Mouse (Mus musculus): ENCODE data around the gene Gstk1.

Gstk1 gene

DNA sequence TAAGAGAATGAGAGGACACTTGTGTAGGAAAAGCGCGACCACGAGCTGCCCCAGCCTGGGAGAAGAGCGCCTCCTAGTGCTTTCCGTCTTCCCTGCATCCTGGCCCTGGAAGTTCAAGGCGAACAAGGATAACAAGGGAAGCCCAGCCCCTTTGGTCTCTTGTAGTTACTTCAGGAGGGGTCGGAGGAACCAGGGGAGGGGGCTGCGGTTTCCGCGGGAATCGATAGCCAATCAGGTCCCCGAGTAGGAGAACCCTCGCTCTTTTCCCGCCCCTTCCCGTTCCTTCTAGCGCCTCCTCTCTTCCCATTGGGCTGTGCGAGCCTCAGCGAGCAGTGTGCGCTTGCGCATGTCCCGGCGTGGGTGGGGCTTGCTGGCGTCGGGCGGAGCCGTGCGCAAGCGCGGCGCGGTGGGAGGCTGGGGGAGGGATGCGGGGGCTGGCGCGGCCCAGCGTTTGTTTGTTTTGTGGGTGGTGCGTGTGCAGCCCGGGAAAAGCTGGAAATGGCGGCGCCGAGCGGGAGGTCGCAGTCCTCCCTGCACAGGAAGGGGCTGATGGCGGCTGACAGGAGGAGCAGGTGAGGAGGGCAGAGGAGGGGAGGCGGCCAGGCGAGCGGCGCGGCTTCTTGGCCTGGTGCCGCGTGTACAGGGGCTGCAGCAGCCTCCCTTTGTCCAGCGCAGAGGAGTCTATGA is 19.0 kb downstream of the Gstk1 start, which contains the start of gene Casp2:
TSS of gene Casp2 (plus strand) at position 360 of the 687 bp plus-strand sequence.
- in situ Hi-C loops (cut with MboI, MseI) = loop anchor here (5.0 to 25.0 kb wide), 5 partner anchors 37 to 1152 kb away; partner anchors contain the start of gene Fam131b (in 1 of the 2)

DNA sequence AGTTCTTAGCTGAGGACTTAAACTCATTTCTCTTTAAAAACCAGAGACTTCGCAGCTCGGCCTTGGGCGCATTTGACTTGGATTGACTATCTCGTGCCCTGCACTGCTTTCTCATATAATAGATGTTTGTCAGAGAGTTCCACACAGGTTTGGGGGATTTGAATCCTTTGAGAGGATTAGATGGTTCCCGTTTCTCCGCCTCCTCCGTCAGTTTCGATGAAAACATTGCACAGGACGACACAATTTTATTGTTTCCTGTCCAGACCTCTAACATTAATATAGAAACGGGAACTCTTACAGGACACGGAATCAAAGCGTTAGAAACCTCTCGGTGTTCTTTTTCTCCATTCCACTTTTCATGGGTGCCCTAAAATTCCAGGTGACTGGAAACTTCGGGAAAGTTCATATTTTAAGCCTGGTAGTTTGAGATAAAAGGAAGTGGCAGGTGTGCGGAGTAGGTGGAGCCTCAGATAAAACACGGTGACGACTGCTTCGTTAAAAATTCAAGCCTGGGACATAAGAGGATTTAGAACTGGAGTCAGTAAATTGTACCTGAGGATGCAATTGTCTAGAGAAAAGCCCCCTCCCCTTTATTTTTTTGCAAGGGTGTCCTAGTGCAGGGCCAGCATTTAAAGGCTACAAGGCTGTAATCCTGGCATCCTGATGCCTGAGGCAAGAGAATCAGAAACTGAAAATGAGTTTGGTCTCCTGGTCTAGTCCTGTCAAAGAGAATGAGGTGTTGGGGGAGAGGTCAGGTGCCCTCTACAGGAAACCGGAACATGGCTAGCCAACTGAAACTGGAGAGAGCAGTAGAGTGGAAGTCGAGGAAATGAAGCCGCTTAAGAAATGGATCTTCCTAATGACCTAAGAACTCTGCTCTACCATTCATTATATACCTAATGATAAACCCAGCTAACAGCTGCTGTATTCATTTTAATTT is 19.9 kb downstream of the Gstk1 start:
- in situ Hi-C loops (cut with MboI, MseI) = loop anchor here (5.0 to 25.0 kb wide), 3 partner anchors 59 to 1153 kb away; partner anchors contain the start of gene Fam131b (in 1 of the 2)

DNA sequence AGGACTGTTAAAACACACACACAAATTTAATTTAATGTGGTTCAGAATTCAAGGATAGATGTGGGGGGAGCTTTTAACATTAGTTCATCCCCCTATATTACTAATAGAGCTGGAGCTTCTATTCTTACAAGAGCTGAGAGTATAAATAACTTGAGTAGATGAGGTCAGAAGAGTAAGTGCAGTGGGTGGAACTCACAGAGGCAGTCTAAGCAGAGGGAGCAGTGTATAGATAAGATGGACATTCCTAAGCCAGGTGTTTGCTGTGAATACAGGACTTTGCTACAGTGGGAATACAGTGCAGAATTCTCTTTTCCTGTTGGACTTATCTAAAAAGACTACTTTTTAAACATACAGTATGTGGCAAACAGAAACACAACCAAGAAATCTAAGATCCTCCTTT is 25.1 kb downstream of the Gstk1 start:
- in situ Hi-C loops (cut with MboI, MseI) = loop anchor here (25.0 kb wide), 1 partner anchor 1159 kb away; no protein-coding TSS in a partner anchor

DNA sequence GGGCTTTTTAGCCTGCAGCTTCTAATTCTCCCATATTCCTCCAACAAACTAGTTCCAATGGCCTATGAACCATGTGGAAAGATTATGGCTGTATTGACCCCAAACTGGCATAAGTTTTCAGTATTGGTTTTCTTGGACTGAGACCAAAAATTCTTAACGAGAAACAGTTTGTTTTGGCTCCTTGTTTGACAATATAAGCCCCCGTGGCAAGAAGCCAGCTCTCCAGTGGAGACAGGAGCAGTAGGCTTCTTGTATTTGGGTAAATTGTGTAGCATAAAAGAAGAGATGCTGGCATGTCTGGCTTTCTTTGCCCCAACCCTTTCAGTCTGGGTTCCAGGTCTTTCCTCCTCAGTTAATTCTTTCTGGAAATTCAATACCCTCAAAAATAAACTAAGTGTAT is 30.4 kb downstream of the Gstk1 start:
- in situ Hi-C loops (cut with MboI, MseI) = no loop called here

DNA sequence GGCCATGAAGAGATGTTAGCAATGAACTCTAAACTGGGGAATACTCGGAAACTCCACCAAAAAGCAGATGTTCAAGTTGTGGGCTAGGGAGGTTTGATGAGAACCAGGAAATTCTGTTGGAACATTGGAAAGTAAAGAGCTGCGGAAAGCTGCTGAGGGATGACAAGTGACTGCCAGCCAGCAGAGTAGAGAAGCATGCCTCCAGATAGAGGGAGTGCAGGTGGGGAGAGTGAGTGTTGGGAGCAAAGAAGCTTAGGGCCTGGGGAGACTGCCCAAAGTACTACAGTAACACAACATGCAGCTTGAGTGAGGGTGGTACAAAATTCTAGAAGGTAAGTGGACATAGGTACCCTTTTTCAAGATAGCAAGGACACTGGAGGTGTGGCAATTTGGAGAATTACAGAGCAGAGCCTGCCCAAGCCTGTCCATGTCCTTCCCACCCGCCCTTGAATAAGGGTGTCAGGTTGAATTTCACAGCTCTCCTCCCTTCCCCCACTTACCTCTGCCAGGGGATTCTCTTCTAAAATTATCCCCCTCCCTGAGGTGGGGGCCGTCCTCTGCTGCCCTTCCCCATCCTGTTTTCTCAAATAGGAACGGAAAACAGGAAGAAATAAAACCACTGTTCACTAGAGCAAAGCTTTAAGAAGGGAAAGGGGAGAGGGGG is 37.3 kb downstream of the Gstk1 start:
- in situ Hi-C loops (cut with MboI, MseI) = no loop called here

DNA sequence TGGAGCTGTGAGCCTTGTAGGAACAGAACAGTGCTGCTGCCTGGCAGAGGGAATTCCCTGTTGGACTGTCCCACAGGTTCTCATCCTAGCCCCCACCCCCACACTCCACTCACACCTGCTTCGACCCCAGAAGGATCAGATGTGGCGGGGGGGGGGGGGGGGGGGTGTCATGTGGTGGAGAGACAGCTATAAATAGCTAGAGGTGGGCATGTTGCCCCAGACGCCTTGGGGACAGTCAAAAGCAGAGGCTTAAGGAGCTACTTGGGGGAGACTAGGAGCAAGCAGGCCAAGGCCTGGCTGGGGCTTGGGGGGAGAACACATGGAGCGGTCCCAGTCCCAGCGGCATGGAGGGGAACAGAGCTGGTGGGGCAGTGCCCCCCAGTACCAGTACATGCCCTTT is 40.7 kb downstream of the Gstk1 start, which contains the start of gene Clcn1:
TSS of gene Clcn1 (plus strand) at position 238 of the 400 bp plus-strand sequence.
- in situ Hi-C loops (cut with MboI, MseI) = no loop called here

DNA sequence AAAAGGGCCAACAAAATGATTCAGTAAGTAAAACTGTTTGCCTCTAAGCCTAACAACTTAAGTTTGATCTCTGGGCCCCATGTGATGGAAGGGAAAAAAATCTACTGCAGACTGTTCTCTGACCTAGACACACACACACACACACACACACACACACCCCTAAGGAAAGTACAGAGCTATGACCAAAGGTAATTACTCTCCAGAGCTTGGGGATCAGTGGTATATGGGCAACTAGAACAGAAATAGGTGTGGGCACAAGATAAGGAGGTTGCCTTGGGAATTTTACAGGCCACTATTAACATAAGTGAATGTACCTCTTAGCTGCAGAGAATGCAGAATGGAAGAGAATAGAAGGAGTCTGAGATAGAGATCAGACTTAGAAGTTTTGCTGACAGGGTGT is 41.8 kb downstream of the Gstk1 start:
- in situ Hi-C loops (cut with MboI, MseI) = no loop called here

DNA sequence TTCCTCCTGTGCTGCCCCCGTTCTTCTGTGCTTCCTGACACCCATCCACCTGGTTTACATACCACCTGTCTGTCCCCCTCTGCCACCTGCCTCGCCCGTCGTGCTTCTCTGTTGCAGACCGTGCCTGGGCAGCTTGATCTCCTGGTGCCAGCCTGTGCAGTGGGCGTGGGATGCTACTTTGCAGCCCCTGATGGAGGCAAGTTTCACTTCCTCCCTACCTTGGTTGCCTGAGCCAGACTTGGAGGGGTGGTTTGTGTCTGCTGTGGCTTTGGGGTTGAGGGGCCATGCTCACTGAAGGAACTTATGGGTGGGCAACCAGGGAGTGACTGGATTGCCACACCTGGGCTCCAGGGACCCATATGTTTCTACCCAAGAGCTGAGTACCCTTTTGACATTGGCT is 47.6 kb downstream of the Gstk1 start:
- in situ Hi-C loops (cut with MboI, MseI) = no loop called here

DNA sequence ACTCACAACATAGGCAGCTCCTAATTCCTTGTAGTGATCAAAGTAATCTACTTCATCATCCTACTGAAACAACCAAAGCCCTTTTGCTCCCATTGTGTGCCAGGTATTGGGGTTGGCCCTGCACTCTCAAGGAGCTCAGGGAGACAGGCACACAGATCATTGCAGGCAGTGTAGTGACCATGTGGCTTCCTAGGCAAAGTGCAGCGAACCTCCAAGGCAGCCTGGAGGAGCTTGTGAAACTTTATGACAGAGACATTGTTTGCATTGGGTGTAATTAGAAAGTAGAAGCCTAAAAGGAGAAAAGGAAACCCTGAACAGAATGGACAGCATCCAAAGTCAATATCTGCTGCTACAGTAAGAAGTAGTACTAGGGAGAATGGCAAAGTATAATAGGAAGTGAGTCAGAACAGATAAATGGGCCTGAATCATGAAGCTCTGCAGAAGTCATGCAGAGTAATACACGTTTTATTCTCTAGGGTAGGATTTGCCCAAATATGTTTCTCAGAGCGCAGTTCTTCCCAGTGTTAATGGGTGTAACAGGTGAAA is 49.9 kb downstream of the Gstk1 start:
- in situ Hi-C loops (cut with MboI, MseI) = no loop called here

DNA sequence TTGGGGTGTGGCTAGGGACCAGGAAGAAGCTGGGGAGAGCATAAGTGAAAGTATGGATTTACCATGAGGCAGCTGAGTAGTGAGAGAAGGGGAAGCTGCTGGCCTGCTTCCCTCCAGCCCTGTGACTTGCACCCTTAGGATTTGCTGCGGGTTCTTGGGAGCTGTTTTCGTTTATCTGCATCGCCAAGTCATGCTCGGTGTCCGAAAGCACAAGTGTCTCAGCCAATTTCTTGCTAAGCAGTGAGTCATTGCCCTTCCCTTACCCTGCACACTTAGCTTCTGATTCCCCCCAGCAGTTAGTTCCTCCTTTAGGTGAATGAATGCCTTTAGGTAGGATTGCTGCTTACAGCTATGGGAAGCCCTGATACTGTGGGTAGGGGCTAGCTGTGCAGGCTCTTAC is 53.6 kb downstream of the Gstk1 start:
- in situ Hi-C loops (cut with MboI, MseI) = no loop called here
